In the genomic region with DNA sequence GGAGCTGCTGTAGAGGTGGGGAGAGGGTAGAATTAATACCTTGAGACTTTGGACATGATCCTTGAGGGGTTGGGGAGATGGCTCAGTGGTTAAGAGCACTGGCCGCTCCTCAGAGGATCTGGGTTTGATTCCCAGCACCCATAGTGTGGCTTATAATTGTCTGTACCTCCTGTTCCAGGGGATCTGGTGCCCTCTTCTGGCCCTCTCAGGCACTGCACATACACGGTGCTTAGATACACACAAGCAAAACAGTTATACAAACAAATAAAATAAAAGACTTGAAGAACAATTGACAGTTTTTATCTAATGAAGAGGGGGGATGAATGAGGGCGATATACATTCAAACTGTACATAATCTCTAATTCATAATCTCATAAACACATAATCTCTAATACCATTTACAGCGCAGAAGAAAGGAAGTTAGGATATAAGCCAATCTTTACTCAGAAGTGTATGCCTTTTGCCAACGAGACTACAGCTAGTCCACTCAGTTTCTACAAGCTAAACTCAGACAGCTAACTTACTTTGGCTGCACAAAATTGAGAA, we compare ENCODE assay signal across 11 mouse cellular contexts. TPM values are rescaled to one million over a fixed set of nuclear protein-coding genes. Genes with fewer than 3 reads are reported as not detected.
DNase-seq lines count a peak whose midpoint lies in the region; ATAC-seq and TF ChIP-seq lines count a peak whose summit lies in the region.
"Had no signal": no experiment of that assay in that cellular context is flagged by ENCODE, and none has a peak within 500 bp of the region (broad histone marks: within the 10 kb centered on the region; RNA-seq: fewer than 3 reads in every experiment).

No protein-coding gene starts in this region.

- H3K4me2 ChIP-seq in liver, embryonic 11.5 days = no peak overlapping the region
- H3K4me2 ChIP-seq: hindbrain, embryonic 12.5 days; limb, embryonic 13.5 days had no signal

- DNase-seq in cerebellum, adult 2 months = peak in 1 of 2 experiments; percentile 20
- no peak for DNase-seq in cerebellum, adult 8-10 months
- DNase-seq in liver = peak; percentile 50
- no peak for DNase-seq in liver, embryonic 11.5 days (ENCODE audit: low spot score)
- peak; percentile 41 to 47 for DNase-seq in kidney, postnatal 25 days
- DNase-seq in thymus, postnatal 0 days (ENCODE audit: low spot score) = peak; percentile 10
- no peak for DNase-seq in ovary, postnatal 36 days (ENCODE audit: low spot score)

- H3K27me3 ChIP-seq in cerebellum, adult 2 months (ENCODE audit: control insufficient read depth, insufficient read depth, low read length) = no peaks in the 10 kb centered on the region
- no peaks in the 10 kb centered on the region for H3K27me3 ChIP-seq in liver, embryonic 11.5 days (replicated peaks; ENCODE audit: control insufficient read depth, insufficient read depth, low read length)
- H3K27me3 ChIP-seq: hindbrain, embryonic 12.5 days; limb, embryonic 13.5 days had no signal

- ATAC-seq in liver, embryonic 11.5 days (replicated peaks; ENCODE audit: low FRiP score) = no peak
- ATAC-seq in erythroblast, adult 5-6 weeks (replicated peaks; ENCODE audit: low FRiP score, poor library complexity, severe bottlenecking) = no peak; the same call in 1 of the 2 replicates

- no peak overlapping the region for H3K27ac ChIP-seq in cerebellum, adult 2 months (ENCODE audit: insufficient read depth, low read length)
- no peak overlapping the region for H3K27ac ChIP-seq in liver, embryonic 11.5 days (ENCODE audit: low read depth, low read length)
- H3K27ac ChIP-seq: hindbrain, embryonic 12.5 days; limb, embryonic 13.5 days had no signal

- no peak overlapping the region for H3K4me3 ChIP-seq in cerebellum, adult 2 months (replicated peaks; ENCODE audit: insufficient read depth, low read depth, low read length)
- H3K4me3 ChIP-seq in liver, embryonic 11.5 days (ENCODE audit: low read depth, low read length) = no peak overlapping the region
- H3K4me3 ChIP-seq: hindbrain, embryonic 12.5 days; limb, embryonic 13.5 days had no signal

- no peaks in the 10 kb centered on the region for H3K9me3 ChIP-seq in liver, embryonic 11.5 days (ENCODE audit: control insufficient read depth, low read length)
- H3K9me3 ChIP-seq: hindbrain, embryonic 12.5 days; limb, embryonic 13.5 days had no signal

- whole genome bisulfite sequencing in cerebellum, adult 2 months = 93% methylated on average over 5 of the region's 5 CpGs
- WGBS in liver, embryonic 11.5 days = 85% methylated on average over 5 of the region's 5 CpGs

- no peaks in the 10 kb centered on the region for H3K4me1 ChIP-seq in cerebellum, adult 2 months (ENCODE audit: control insufficient read depth, insufficient read depth, low read length)
- H3K4me1 ChIP-seq in liver, embryonic 11.5 days (replicated peaks; ENCODE audit: control insufficient read depth, insufficient read depth, low read length) = peaks cover 6% of the 10 kb centered on the region; the same call in 1 of the 2 replicates

- peak; percentile 34; the same call in 1 of the 2 replicates for TF ChIP-seq CTCF in cerebellum, adult 2 months (IDR thresholded peaks at IDR 0.05; ENCODE audit: borderline replicate concordance, insufficient read depth, low read depth, low read length)

- no peaks in the 10 kb centered on the region for H3K36me3 ChIP-seq in liver, embryonic 11.5 days (ENCODE audit: control insufficient read depth, insufficient read depth, low read length)
- H3K36me3 ChIP-seq: hindbrain, embryonic 12.5 days had no signal

- no peak for TF ChIP-seq POLR2A in cerebellum, adult 2 months (IDR thresholded peaks at IDR 0.05; ENCODE audit: borderline replicate concordance, insufficient read depth, low read length)

- H3K9ac ChIP-seq in liver, embryonic 11.5 days (ENCODE audit: low read depth, low read length) = no peak overlapping the region
- H3K9ac ChIP-seq: hindbrain, embryonic 12.5 days; limb, embryonic 13.5 days had no signal

RNA-seq across cellular contexts. Expression of gene Nf1, which starts 2.7 kb away (rescaled TPM):
- polyA plus RNA-seq in cerebellum, adult 2 months (2012; rRNA removed) = 37.4 and 40.6 TPM in 2 replicates
- polyA plus RNA-seq in liver, embryonic 11.5 days (2014; fragmentation: Nextera tagmentation; extraction: Ambion mirVana) = 4.9 TPM in 2 replicates
- 3.3 and 4.7 TPM in 2 replicates for polyA plus RNA-seq in thymus, postnatal 0 days (2015; fragmentation: Nextera tagmentation; extraction: Ambion mirVana)
- 2.7 and 7.1 TPM in 2 replicates for total RNA-seq in erythroblast, adult 5-6 weeks (2015; ENCODE audit: low replicate concordance)
- 2.1 and 2.5 TPM in 2 replicates for total RNA-seq in erythroblast, adult 5-6 weeks (2017; ENCODE audit: low replicate concordance)

RNA-seq across cellular contexts. Expression of gene Gm9964, which starts 40.1 kb away (rescaled TPM):
- polyA plus RNA-seq in cerebellum, adult 2 months (2012; rRNA removed) = not detected in 2 replicates
- polyA plus RNA-seq in liver, embryonic 11.5 days (2014; fragmentation: Nextera tagmentation; extraction: Ambion mirVana) = not detected in 2 replicates
- 0.20 TPM in 1 of 2 replicates, not detected in the other for polyA plus RNA-seq in thymus, postnatal 0 days (2015; fragmentation: Nextera tagmentation; extraction: Ambion mirVana)
- not detected in 2 replicates for total RNA-seq in erythroblast, adult 5-6 weeks (2015; ENCODE audit: low replicate concordance)
- total RNA-seq in erythroblast, adult 5-6 weeks (2017; ENCODE audit: low replicate concordance) = not detected in 2 replicates
- polyA plus RNA-seq: hindbrain, embryonic 12.5 days; limb, embryonic 13.5 days; stomach, embryonic 16.5 days had no signal

Comparison
In these comparisons a context has a peak if more than half of its experiments do, and no peak if none do; other contexts are left out.
1. DNase-seq: peak in liver (single experiment), kidney, postnatal 25 days (2 of 2) and thymus, postnatal 0 days (single experiment); none in cerebellum, adult 8-10 months (single experiment), liver, embryonic 11.5 days (single experiment) and ovary, postnatal 36 days (single experiment).